Mouse (Mus musculus) megakaryocyte, embryonic 14.5 days (primary cell): ENCODE measurements around the gene Emilin2.

ENCODE experiments used
- FLI1 ChIP-seq: IDR thresholded peaks from 2 replicates; pipeline ENCODE4 v1.6.1; 2012; ENCODE audit warnings: low read length, inconsistent platforms, mixed read lengths
- GATA1 ChIP-seq: IDR thresholded peaks from 3 replicates; pipeline ENCODE4 v1.6.1; 2012; ENCODE audit warnings: mixed read lengths, low read length, inconsistent platforms, borderline replicate concordance

GRCm38 (mm10) chr17:71299879-71300278 lies 11.9 kb downstream of the Emilin2 start:
- TF ChIP-seq GATA1 (no peak), FLI1 (no peak)
